Mouse (Mus musculus) heart, adult 18-20 months (tissue): ENCODE measurements around the gene Zdhhc15. TPM values are rescaled to one million over a fixed set of nuclear protein-coding genes. Genes with fewer than 3 reads are reported as not detected.
A peak's percentile ranks its signal among the peaks of the same experiment; 100 is the strongest.
"Not testable (repeated sequence)": the region's sequence is repeated elsewhere in the genome, so short reads cannot be mapped to it uniquely, and the experiment has no call there.

Experiments used
- DNase-seq, 2 experiments: peaks; one replicate each; pipeline ENCODE4 v3.0.0; 2021 to 2022; ENCODE audit warnings: mixed read lengths in 1 of 2
- long read RNA-seq, 2 experiments: library from polyadenylated mRNA; stranded (forward); transcript quantifications; one replicate each; pipeline ENCODE4 v2.0.0; 2021
- total RNA-seq, 2 experiments: library from RNA; stranded (reverse); gene quantifications; 2 replicates each; pipeline ENCODE4 v1.2.3; 2021

The Zdhhc15 gene
- total RNA-seq: under 1 TPM; 0.22 to 0.62 TPM
- long read RNA-seq, experiment 1: 0 reads
- long read RNA-seq, experiment 2: 0 reads

- DNase-seq: peak; percentile 14 to 37
Measured at GRCm38 (mm10) chrX:104670757-104671549, at the start of gene Zdhhc15. TSS of gene Zdhhc15 (minus strand) at chrX:104671064.

GRCm38 (mm10) chrX:104707935-104708334 is 37.1 kb upstream of the Zdhhc15 start:
- no peak for DNase-seq

GRCm38 (mm10) chrX:104669850-104670756 is 761 bp downstream of the Zdhhc15 start:
- no peak for DNase-seq

- no peak for DNase-seq
Measured at GRCm38 (mm10) chrX:104656976-104657375, 13.9 kb downstream of the Zdhhc15 start.

- DNase-seq: no peak
Measured at GRCm38 (mm10) chrX:104612531-104612930, 58.3 kb downstream of the Zdhhc15 start.

GRCm38 (mm10) chrX:104603738-104604430 is 67.0 kb downstream of the Zdhhc15 start:
- DNase-seq: not testable (repeated sequence)

- not testable (repeated sequence) for DNase-seq
Measured at GRCm38 (mm10) chrX:104602168-104602859, 68.5 kb downstream of the Zdhhc15 start.

- no peak for DNase-seq
Measured at GRCm38 (mm10) chrX:104573946-104574345, 96.9 kb downstream of the Zdhhc15 start.

- peak in 1 of 2 experiments; percentile 0 for DNase-seq
Measured at GRCm38 (mm10) chrX:104567497-104567896, 103.4 kb downstream of the Zdhhc15 start.

- DNase-seq: no peak
Measured at GRCm38 (mm10) chrX:104545283-104545682, 125.6 kb downstream of the Zdhhc15 start.

- no peak for DNase-seq
Measured at GRCm38 (mm10) chrX:104543919-104544595, 126.8 kb downstream of the Zdhhc15 start.

GRCm38 (mm10) chrX:104542635-104543034 is 128.2 kb downstream of the Zdhhc15 start:
- DNase-seq: no peak

GRCm38 (mm10) chrX:104501765-104502164 is 169.1 kb downstream of the Zdhhc15 start:
- DNase-seq: no peak

GRCm38 (mm10) chrX:104489626-104490355 is 181.1 kb downstream of the Zdhhc15 start:
- DNase-seq: no peak

- DNase-seq: no peak
Measured at GRCm38 (mm10) chrX:104488870-104489467, 181.9 kb downstream of the Zdhhc15 start.

GRCm38 (mm10) chrX:104488036-104488435 is 182.8 kb downstream of the Zdhhc15 start:
- DNase-seq: peak in 1 of 2 experiments; percentile 1
